Mouse (Mus musculus) embryonic facial prominence, embryonic 10.5 days (tissue): Measurements from ENCODE around the gene 9630041A04Rik. TPM values are rescaled to one million over a fixed set of nuclear protein-coding genes. Genes with fewer than 3 reads are reported as not detected.

Experiments
- DNase-seq: peaks from one replicate; pipeline ENCODE4 v3.0.0-alpha.2; 2017; ENCODE audit warnings: low spot score
- H3K27ac ChIP-seq: fragments of 300-500 bp; sonication (generic); replicated peaks from 2 replicates; pipeline ENCODE4 v1.5.1; 2016; ENCODE audit warnings: mild to moderate bottlenecking
- H3K27me3 ChIP-seq: fragments of 300-500 bp; sonication (generic); replicated peaks from 2 replicates; pipeline ENCODE4 v1.6.1; 2016; ENCODE audit warnings: low read depth, mild to moderate bottlenecking; ENCODE audit not compliant: poor library complexity, severe bottlenecking
- H3K36me3 ChIP-seq: fragments of 300-500 bp; sonication (generic); replicated peaks from 2 replicates; pipeline ENCODE4 v1.6.1; 2016; ENCODE audit warnings: mild to moderate bottlenecking, moderate library complexity
- H3K4me1 ChIP-seq: fragments of 300-500 bp; sonication (generic); 2 replicates; pipeline ENCODE4 v1.6.1; 2016
- H3K4me3 ChIP-seq: fragments of 300-500 bp; sonication (generic); 2 replicates; pipeline ENCODE4 v1.5.1; 2016; ENCODE audit warnings: mild to moderate bottlenecking, moderate library complexity
- H3K9me3 ChIP-seq: fragments of 300-500 bp; sonication (generic); 2 replicates; pipeline ENCODE4 v1.6.1; 2016; ENCODE audit warnings: mild to moderate bottlenecking
- WGBS: fragments of 180-500 bp; shearing (Covaris S2); methylation state at CpG from one replicate; pipeline ENCODE4 v1.1.7; 2016; 5-methylcytosine and 5-hydroxymethylcytosine counted together
- polyA plus RNA-seq: library from polyadenylated mRNA; unstranded; fragments of >200 nt; fragmentation: Nextera tagmentation; extraction: Ambion mirVana; gene quantifications from 2 replicates; pipeline ENCODE4 v1.2.1, GENCODE M21; 2016

The 9630041A04Rik gene
- polyA plus RNA-seq, 1 experiment from 2014 or later = not detected

DNA sequence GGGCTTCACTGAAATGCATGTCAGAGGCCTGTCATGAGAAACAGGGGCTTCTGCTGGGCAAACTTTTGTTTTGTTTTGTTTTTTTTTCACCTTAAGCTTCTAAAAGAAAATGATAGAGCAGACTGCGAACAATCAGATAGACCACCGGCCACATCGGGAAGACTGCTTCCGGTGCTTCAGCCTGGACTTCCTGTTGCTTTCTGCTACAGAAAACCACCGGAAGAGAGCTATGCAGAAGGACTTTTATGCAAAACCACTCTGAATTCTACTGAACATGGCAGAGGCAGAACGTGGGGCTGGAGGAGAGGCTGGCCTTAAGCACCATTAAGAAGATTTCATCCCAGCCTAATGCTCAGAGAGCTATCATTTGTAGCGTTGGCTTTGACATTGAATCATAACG is 110.7 kb downstream of the 9630041A04Rik start:
- Histone ChIP-seq H3K4me1 (no peaks in the 10 kb centered on the region), H3K27me3 (no peaks in the 10 kb centered on the region), H3K9me3 (no peaks in the 10 kb centered on the region), H3K36me3 (no peaks in the 10 kb centered on the region), H3K4me3 (no peak overlapping the region), H3K27ac (no peak overlapping the region)
- WGBS = 79% methylated on average over 8 of the region's 8 CpGs
- DNase-seq = no peak

DNA sequence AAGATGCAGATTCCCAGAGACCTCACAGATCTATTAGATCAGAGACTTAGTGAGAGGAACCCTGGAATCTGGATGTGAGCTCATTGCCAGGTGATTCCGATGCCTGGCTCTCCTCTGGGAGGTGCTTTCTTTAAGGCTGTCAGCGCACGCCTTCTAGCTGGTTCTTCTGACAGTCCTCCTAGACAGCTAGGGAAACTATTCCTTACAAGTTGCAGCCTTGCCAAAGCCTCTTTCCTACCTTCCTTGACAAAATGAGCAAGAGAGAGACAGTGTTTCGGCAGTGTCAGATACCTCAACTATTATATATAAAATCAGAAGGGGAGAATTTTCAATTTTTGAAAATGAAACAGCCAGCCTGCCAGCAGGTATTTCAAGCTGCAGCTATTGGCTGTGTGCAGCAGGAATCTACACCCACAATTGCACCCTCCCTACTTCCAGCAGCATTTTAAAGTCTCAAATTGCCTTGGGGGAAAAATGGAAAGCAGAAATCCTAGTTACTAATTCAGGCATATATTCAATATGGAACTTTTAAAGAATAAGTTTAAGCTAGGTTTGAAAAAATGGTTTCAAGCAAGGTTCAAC is 115.3 kb downstream of the 9630041A04Rik start:
- no peak for DNase-seq
- Histone ChIP-seq H3K27ac (no peak overlapping the region), H3K4me1 (no peaks in the 10 kb centered on the region), H3K4me3 (no peak overlapping the region), H3K36me3 (no peaks in the 10 kb centered on the region), H3K27me3 (no peaks in the 10 kb centered on the region), H3K9me3 (no peaks in the 10 kb centered on the region)
- 93% methylated on average over 4 of the region's 4 CpGs for WGBS

DNA sequence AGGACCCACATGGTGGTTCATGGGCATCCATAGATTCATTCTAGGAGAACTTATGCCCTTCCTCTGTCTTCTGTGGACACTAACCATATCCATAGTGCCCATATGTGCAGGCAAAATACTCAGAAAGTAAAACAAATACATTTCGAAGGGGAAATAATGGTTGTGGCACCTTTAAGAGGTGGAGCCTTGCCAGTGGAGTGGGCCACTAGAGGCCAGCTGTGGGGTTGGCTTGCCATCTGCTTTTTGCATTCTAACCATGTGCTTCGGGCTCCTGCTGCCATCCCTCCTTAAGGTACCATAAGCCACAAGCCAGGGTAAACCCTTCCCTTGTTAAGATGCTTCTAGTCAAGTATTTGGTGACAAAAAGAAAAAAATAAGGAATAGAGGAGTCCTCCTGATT is 119.5 kb downstream of the 9630041A04Rik start:
- WGBS = 77% methylated on average over 2 of the region's 2 CpGs
- no peaks in the 10 kb centered on the region for H3K4me1 ChIP-seq
- H3K4me3 ChIP-seq = no peak overlapping the region
- no peak for DNase-seq
- H3K27ac ChIP-seq = no peak overlapping the region
- no peaks in the 10 kb centered on the region for H3K36me3 ChIP-seq
- H3K27me3 ChIP-seq = no peaks in the 10 kb centered on the region
- no peaks in the 10 kb centered on the region for H3K9me3 ChIP-seq

DNA sequence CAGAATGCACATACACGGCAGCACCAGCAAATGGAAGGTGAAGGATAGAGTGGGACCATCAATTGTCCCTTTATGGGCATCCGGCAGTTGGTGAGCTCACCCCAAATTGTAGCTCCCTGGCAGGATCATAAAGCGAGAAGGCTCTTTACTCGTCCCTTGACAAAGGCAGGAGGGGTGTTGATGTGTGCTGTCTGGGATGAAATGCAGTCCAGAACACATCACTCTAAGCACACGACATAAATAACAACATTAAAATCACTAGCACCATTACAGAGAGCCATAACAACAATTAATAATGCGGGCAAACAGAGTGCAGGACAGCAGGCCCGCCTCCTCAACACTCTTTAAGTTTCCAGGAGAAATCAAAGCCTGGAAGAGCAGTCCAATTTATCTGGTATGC is 120.7 kb downstream of the 9630041A04Rik start:
- no peaks in the 10 kb centered on the region for H3K36me3 ChIP-seq
- no peaks in the 10 kb centered on the region for H3K4me1 ChIP-seq
- WGBS = 82% methylated on average over 7 of the region's 7 CpGs
- H3K27ac ChIP-seq = no peak overlapping the region
- H3K27me3 ChIP-seq = no peaks in the 10 kb centered on the region
- H3K4me3 ChIP-seq = no peak overlapping the region
- no peak for DNase-seq
- H3K9me3 ChIP-seq = no peaks in the 10 kb centered on the region

GRCm38 (mm10) chr9:101986910-101987309 is 125.3 kb downstream of the 9630041A04Rik start:
- no peak for DNase-seq
- 84% methylated on average over 2 of the region's 2 CpGs for WGBS
- Histone ChIP-seq H3K36me3 (no peaks in the 10 kb centered on the region), H3K9me3 (no peaks in the 10 kb centered on the region), H3K27me3 (no peaks in the 10 kb centered on the region), H3K4me1 (no peaks in the 10 kb centered on the region), H3K27ac (no peak overlapping the region), H3K4me3 (no peak overlapping the region)

DNA sequence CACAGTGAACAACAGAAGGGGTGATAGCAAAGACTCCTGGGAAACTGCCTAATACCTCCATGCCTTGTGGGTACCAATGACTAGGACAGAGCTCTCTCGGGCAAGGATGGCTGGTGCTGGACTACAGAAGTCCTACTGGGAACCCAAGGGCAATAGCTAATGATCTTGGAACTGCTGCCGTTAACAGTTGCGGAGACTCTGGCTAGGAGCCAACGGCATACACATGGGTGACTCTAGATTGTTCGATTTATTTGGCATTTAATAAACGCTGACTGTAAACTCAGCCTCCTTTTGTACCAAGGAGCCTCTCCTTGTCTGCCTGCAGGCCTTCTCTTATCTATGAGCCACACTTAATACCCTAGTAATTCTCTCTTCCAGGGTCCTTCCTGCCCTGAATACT is 128.4 kb downstream of the 9630041A04Rik start:
- DNase-seq = no peak
- H3K27me3 ChIP-seq = no peaks in the 10 kb centered on the region
- H3K9me3 ChIP-seq = no peaks in the 10 kb centered on the region
- 96% methylated on average over 6 of the region's 6 CpGs for WGBS
- no peak overlapping the region for H3K27ac ChIP-seq
- H3K4me3 ChIP-seq = no peak overlapping the region
- no peaks in the 10 kb centered on the region for H3K36me3 ChIP-seq
- H3K4me1 ChIP-seq = no peaks in the 10 kb centered on the region

- no peaks in the 10 kb centered on the region for H3K36me3 ChIP-seq
- no peaks in the 10 kb centered on the region for H3K9me3 ChIP-seq
- H3K27me3 ChIP-seq = no peaks in the 10 kb centered on the region
- no peaks in the 10 kb centered on the region for H3K4me1 ChIP-seq
- WGBS = 83% methylated on average over 12 of the region's 12 CpGs
- no peak overlapping the region for H3K27ac ChIP-seq
- H3K4me3 ChIP-seq = no peak overlapping the region
- DNase-seq = no peak
Measured at GRCm38 (mm10) chr9:101990836-101991235, 129.2 kb downstream of the 9630041A04Rik start.
